Mouse (Mus musculus) E14TG2a.4 (cell line): Measurements from ENCODE around the gene Cbx4.

Experiments
- CTCF ChIP-seq: conservative IDR thresholded peaks from 2 replicates; pipeline ENCODE4 v1.5.1; 2014; ENCODE audit warnings: low read length
- NANOG ChIP-seq: IDR thresholded peaks from 2 replicates; pipeline ENCODE4 v1.6.1; 2014; ENCODE audit warnings: borderline replicate concordance, low read length, mixed read lengths
- POU5F1 ChIP-seq: IDR thresholded peaks from 2 replicates; pipeline ENCODE4 v1.6.1; 2014; ENCODE audit warnings: low read length, borderline replicate concordance

GRCm38 (mm10) chr11:119095441-119095840, 9.4 kb upstream of the Cbx4 start:
- no peak for TF ChIP-seq CTCF
- no peak for TF ChIP-seq POU5F1
- no peak for TF ChIP-seq NANOG
